Mouse (Mus musculus) myocyte (in vitro differentiated cells): ENCODE data around the gene Khk.

Source experiments
- CEBPB ChIP-seq: IDR thresholded peaks from 2 replicates; pipeline ENCODE4 v1.6.1; 2011; ENCODE audit warnings: mild to moderate bottlenecking, moderate library complexity; ENCODE audit not compliant: poor library complexity, insufficient read depth, severe bottlenecking
- E2F4 ChIP-seq: IDR thresholded peaks from one replicate; pipeline ENCODE4 v1.6.1; 2011; ENCODE audit warnings: mild to moderate bottlenecking, control low read depth, moderate library complexity; ENCODE audit not compliant: insufficient read depth
- MYOD1 ChIP-seq, 3 experiments: IDR thresholded peaks; one replicate each; pipeline ENCODE4 v1.6.1; 2011; ENCODE audit warnings: control low read depth in 2 of 3, low read depth in 2 of 3, mild to moderate bottlenecking in 2 of 3, moderate library complexity in 1 of 3; ENCODE audit not compliant: insufficient read length in 2 of 3, control insufficient read depth in 1 of 3
- POLR2A ChIP-seq: IDR thresholded peaks from one replicate; pipeline ENCODE4 v1.6.1; 2011; ENCODE audit warnings: low read depth, mild to moderate bottlenecking, control low read depth, moderate library complexity; ENCODE audit not compliant: insufficient read length
- POLR2AphosphoS2 ChIP-seq: IDR thresholded peaks from one replicate; pipeline ENCODE4 v1.6.1; 2011; ENCODE audit warnings: low read depth, control low read depth; ENCODE audit not compliant: insufficient read length
- REST ChIP-seq: IDR thresholded peaks from one replicate; pipeline ENCODE4 v1.6.1; 2011; ENCODE audit warnings: mild to moderate bottlenecking, control low read depth, moderate library complexity; ENCODE audit not compliant: insufficient read depth, insufficient read length
- TCF3 ChIP-seq: IDR thresholded peaks from one replicate; pipeline ENCODE4 v1.6.1; 2011; ENCODE audit warnings: low read depth, control low read depth; ENCODE audit not compliant: insufficient read length
- USF1 ChIP-seq: IDR thresholded peaks from one replicate; pipeline ENCODE4 v1.6.1; 2011; ENCODE audit warnings: low read depth, mild to moderate bottlenecking, control low read depth, moderate library complexity

GRCm38 (mm10) chr5:30960814-30961213 lies 39.6 kb downstream of the Khk start:
- TF ChIP-seq TCF3 (no peak), CEBPB (no peak), USF1 (no peak), POLR2A (no peak), E2F4 (no peak), REST (no peak), MYOD1 (IDR thresholded peaks at IDR 0.05; ENCODE audit: control insufficient read depth in 1 of 3, insufficient read length in 2 of 3, low read depth in 2 of 3) (no peak), POLR2AphosphoS2 (no peak)
